Mouse (Mus musculus): Measurements from ENCODE around the gene Dimt1. TPM values are rescaled to one million over a fixed set of nuclear protein-coding genes. Genes with fewer than 3 reads are reported as not detected.

Gene Dimt1
- polyA plus RNA-seq, 1 experiment from 2014 or later: 44.3 TPM

DNA sequence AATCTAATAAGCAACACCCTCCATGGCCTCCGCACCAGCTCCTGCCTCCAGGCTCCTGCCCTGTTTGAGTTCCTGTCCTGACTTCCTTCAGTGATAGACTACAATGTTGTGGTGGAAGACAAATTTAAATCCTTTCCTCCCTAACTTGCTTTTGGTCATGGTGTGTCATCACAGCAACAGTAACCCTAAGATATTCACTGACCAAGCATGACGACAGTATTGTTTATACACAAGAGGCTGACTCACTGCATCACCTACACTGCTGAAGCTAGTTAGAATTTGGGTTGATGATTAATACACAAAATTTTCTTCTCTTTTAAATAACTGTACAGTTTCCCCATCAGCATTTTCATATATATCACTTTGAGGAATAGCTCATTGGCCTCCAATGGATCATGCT, 56.3 kb downstream of the Dimt1 start:
- no peaks in the 10 kb centered on the region for H3K36me3 ChIP-seq (ENCODE audit: control insufficient read depth, insufficient read depth, low read length)
- no peaks in the 10 kb centered on the region for H3K27me3 ChIP-seq (ENCODE audit: control insufficient read depth, insufficient read depth, low read length)
- WGBS: 99% methylated on average over 2 of the region's 2 CpGs
- no peak overlapping the region for H3K27ac ChIP-seq (ENCODE audit: low read depth, low read length)
- H3K9me3 ChIP-seq (ENCODE audit: control insufficient read depth, low read length): no peaks in the 10 kb centered on the region
- no peak for DNase-seq (ENCODE audit: low spot score, missing footprints)
- H3K4me1 ChIP-seq (ENCODE audit: control insufficient read depth, insufficient read depth, low read length): no peaks in the 10 kb centered on the region
- H3K4me2 ChIP-seq: no peak overlapping the region
- ATAC-seq (ENCODE audit: low FRiP score): no peak
- no peak overlapping the region for H3K9ac ChIP-seq (ENCODE audit: low read length)
- no peak overlapping the region for H3K4me3 ChIP-seq (ENCODE audit: low read depth, low read length)

DNA sequence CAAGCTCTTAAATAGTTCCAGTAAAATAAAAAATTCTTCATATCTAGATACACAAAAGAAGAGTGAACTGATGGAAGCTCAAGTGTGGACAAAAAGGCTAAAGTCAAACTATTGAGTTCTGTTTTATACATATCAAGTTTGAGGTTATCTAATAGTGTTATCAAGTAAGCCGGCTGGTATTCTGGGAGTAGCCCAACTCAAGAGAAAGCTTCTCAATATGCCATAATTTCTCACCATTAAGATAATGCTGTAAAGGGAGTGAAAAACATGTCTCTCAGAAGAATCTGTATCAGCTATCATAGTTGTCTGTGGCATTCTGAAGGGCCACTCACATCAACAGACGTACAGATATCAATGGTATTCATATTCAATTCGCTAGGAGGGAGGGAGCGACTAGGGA, 61.2 kb downstream of the Dimt1 start:
- no peaks in the 10 kb centered on the region for H3K4me1 ChIP-seq (ENCODE audit: control insufficient read depth, insufficient read depth, low read length)
- 85% methylated on average over 4 of the region's 4 CpGs for WGBS
- DNase-seq (ENCODE audit: low spot score, missing footprints) (no peak), ATAC-seq (ENCODE audit: low FRiP score) (no peak)
- no peaks in the 10 kb centered on the region for H3K27me3 ChIP-seq (ENCODE audit: control insufficient read depth, insufficient read depth, low read length)
- no peak overlapping the region for H3K9ac ChIP-seq (ENCODE audit: low read length)
- H3K9me3 ChIP-seq (ENCODE audit: control insufficient read depth, low read length): no peaks in the 10 kb centered on the region
- H3K27ac ChIP-seq (ENCODE audit: low read depth, low read length): no peak overlapping the region
- no peak overlapping the region for H3K4me3 ChIP-seq (ENCODE audit: low read depth, low read length)
- no peak overlapping the region for H3K4me2 ChIP-seq
- H3K36me3 ChIP-seq (ENCODE audit: control insufficient read depth, insufficient read depth, low read length): no peaks in the 10 kb centered on the region

Other genes with a start within 250 kb of the Dimt1 start
- 86.4 and 90.2 TPM in 2 replicates for gene Ipo11, start 10.2 kb upstream of the Dimt1 start, polyA plus RNA-seq (2014; fragmentation: Nextera tagmentation; extraction: Ambion mirVana)
- 27.8 and 30.1 TPM in 2 replicates for gene Kif2a, start 75.0 kb downstream of the Dimt1 start, polyA plus RNA-seq (2014; fragmentation: Nextera tagmentation; extraction: Ambion mirVana)